Mouse (Mus musculus) layer of hippocampus, adult 8-10 months (tissue): ENCODE measurements around the gene Srbd1. TPM values are rescaled to one million over a fixed set of nuclear protein-coding genes. Genes with fewer than 3 reads are reported as not detected.

Experiments
- DNase-seq, 2 experiments: peaks; one replicate each; pipeline ENCODE4 v3.0.0; 2022; ENCODE audit warnings: low spot score in 2 of 2
- total RNA-seq, 4 experiments: library from RNA; stranded (reverse); gene quantifications; 2 replicates each; pipeline ENCODE4 v1.2.4; 2022

The Srbd1 gene
- 10 to 100 TPM; 14.6 to 18.9 (median 15.8) TPM for total RNA-seq

- DNase-seq, result peak; percentile 80 to 88
These were observed at the start of gene Srbd1 for GRCm38 (mm10) chr17:86145079-86145951. TSS of gene Srbd1 (minus strand) at chr17:86145175.

- no peak for DNase-seq
These were observed 49.0 kb upstream of the Srbd1 start for GRCm38 (mm10) chr17:86193979-86194378.

GRCm38 (mm10) chr17:86187777-86188176 lies 42.8 kb upstream of the Srbd1 start:
- DNase-seq, result no peak

GRCm38 (mm10) chr17:86185584-86185983 lies 40.6 kb upstream of the Srbd1 start:
- DNase-seq, result no peak

GRCm38 (mm10) chr17:86184552-86185209 lies 39.7 kb upstream of the Srbd1 start:
- no peak for DNase-seq

GRCm38 (mm10) chr17:86183788-86184187 lies 38.8 kb upstream of the Srbd1 start:
- no peak for DNase-seq

- DNase-seq, result no peak
These were observed 31.7 kb upstream of the Srbd1 start for GRCm38 (mm10) chr17:86176722-86177121.

- no peak for DNase-seq
These were observed 30.5 kb upstream of the Srbd1 start for GRCm38 (mm10) chr17:86175516-86175915.

- DNase-seq, result no peak
These were observed 25.4 kb upstream of the Srbd1 start for GRCm38 (mm10) chr17:86170164-86170958.

GRCm38 (mm10) chr17:86169092-86169491 lies 24.1 kb upstream of the Srbd1 start:
- no peak for DNase-seq

GRCm38 (mm10) chr17:86168231-86168981 lies 23.4 kb upstream of the Srbd1 start:
- no peak for DNase-seq

GRCm38 (mm10) chr17:86167320-86168230 lies 22.6 kb upstream of the Srbd1 start, which contains the start of gene Prkce:
TSS of gene Prkce (plus strand) at chr17:86167785.
- peak; percentile 68 to 77 for DNase-seq

GRCm38 (mm10) chr17:86166567-86167319 lies 21.8 kb upstream of the Srbd1 start:
- peak; percentile 57 to 65 for DNase-seq

- DNase-seq, result no peak
These were observed 21.1 kb upstream of the Srbd1 start for GRCm38 (mm10) chr17:86166051-86166566.

GRCm38 (mm10) chr17:86164416-86164815 lies 19.4 kb upstream of the Srbd1 start:
- DNase-seq, result no peak

GRCm38 (mm10) chr17:86162672-86163071 lies 17.7 kb upstream of the Srbd1 start:
- no peak for DNase-seq

- no peak for DNase-seq
These were observed 12.0 kb upstream of the Srbd1 start for GRCm38 (mm10) chr17:86156999-86157398.

- DNase-seq, result peak; percentile 72 to 80
These were observed 5.9 kb upstream of the Srbd1 start for GRCm38 (mm10) chr17:86150867-86151348.

- no peak for DNase-seq
These were observed 4.8 kb upstream of the Srbd1 start for GRCm38 (mm10) chr17:86149726-86150125.
